In the genomic region with DNA sequence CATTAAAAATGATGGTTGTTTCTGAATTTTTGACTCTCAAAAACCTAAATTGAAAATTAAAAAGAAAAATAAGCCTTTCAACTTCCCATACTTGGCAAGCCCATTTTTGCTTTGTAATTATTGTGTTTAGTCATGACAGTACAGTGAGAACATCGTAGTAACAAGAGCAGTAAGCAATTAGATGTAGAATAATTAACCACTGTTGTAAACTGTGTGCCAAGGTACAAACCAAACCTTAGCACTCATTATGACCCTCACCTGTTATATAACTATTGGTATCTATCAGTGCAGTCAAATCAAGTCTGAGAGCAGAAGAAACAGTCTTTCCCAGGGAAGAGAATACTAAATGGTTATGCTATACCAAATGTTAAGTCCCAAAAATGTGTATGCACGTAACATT, we compare ENCODE assay signal across 34 mouse cellular contexts. TPM values are rescaled to one million over a fixed set of nuclear protein-coding genes. Genes with fewer than 3 reads are reported as not detected.
"Had no signal": no experiment of that assay in that cellular context is flagged by ENCODE, and none has a peak within 500 bp of the region (broad histone marks: within the 10 kb centered on the region; RNA-seq: fewer than 3 reads in every experiment).

No protein-coding gene starts in this region.

- DNase-seq: gastrocnemius, adult 2 months; gastrocnemius, postnatal 10 days; gastrocnemius, postnatal 25 days; heart, adult 18-20 months; heart, postnatal 10 days; heart, postnatal 4 days; kidney, adult 18-20 months; kidney, postnatal 14 days; layer of hippocampus, adult 9-11 months; layer of hippocampus, postnatal 36 days; left cerebral cortex, postnatal 4 days had no signal

- H3K9me3 ChIP-seq: heart, embryonic 10.5 days; heart, embryonic 12.5 days; hindbrain, embryonic 10.5 days; hindbrain, embryonic 12.5 days; limb, embryonic 13.5 days; limb, embryonic 15.5 days; liver, embryonic 12.5 days had no signal

- H3K36me3 ChIP-seq: heart, embryonic 10.5 days; heart, embryonic 12.5 days; hindbrain, embryonic 10.5 days; hindbrain, embryonic 12.5 days; limb, embryonic 13.5 days; limb, embryonic 15.5 days; liver, embryonic 12.5 days had no signal

- H3K27ac ChIP-seq: gastrocnemius, adult 2 months; heart, embryonic 10.5 days; hindbrain, embryonic 10.5 days; hindbrain, embryonic 12.5 days; hindbrain, embryonic 14.5 days; limb, embryonic 13.5 days; limb, embryonic 15.5 days; liver, embryonic 12.5 days; liver, embryonic 14.5 days had no signal

- H3K27me3 ChIP-seq: heart, embryonic 12.5 days; hindbrain, embryonic 12.5 days; limb, embryonic 13.5 days; limb, embryonic 15.5 days; liver, embryonic 12.5 days had no signal

- H3K4me3 ChIP-seq: gastrocnemius, adult 2 months; heart, embryonic 10.5 days; heart, embryonic 12.5 days; hindbrain, embryonic 10.5 days; hindbrain, embryonic 12.5 days; limb, embryonic 13.5 days; limb, embryonic 15.5 days; liver, embryonic 12.5 days had no signal

- H3K4me2 ChIP-seq: heart, embryonic 12.5 days; hindbrain, embryonic 12.5 days; hindbrain, embryonic 14.5 days; limb, embryonic 13.5 days; limb, embryonic 15.5 days; liver, embryonic 12.5 days had no signal

- H3K4me1 ChIP-seq: heart, embryonic 10.5 days; heart, embryonic 12.5 days; hindbrain, embryonic 10.5 days; hindbrain, embryonic 12.5 days; limb, embryonic 13.5 days; limb, embryonic 15.5 days; liver, embryonic 12.5 days had no signal

- H3K9ac ChIP-seq: heart, embryonic 12.5 days; hindbrain, embryonic 12.5 days; hindbrain, embryonic 14.5 days; limb, embryonic 13.5 days; limb, embryonic 15.5 days; liver, embryonic 12.5 days; liver, embryonic 14.5 days had no signal

- ATAC-seq: hindbrain, embryonic 16.5 days; inflammation-experienced regulatory T-cells, adult 6 months; liver, embryonic 12.5 days had no signal

RNA-seq across cellular contexts. Expression of a gene that starts 14.2 kb away (rescaled TPM):
- total RNA-seq: gastrocnemius, adult 2 months; gastrocnemius, postnatal 10 days; gastrocnemius, postnatal 25 days; gastrocnemius, postnatal 4 days; heart, adult 18-20 months; heart, adult 8-10 months; heart, postnatal 10 days; heart, postnatal 25 days; heart, postnatal 4 days; layer of hippocampus, adult 18-20 months; layer of hippocampus, adult 8-10 months; layer of hippocampus, postnatal 14 days; layer of hippocampus, postnatal 36 days; left cerebral cortex, adult 18-20 months; left cerebral cortex, adult 8-10 months; left cerebral cortex, postnatal 10 days; left cerebral cortex, postnatal 25 days; left cerebral cortex, postnatal 4 days had no signal
- polyA plus RNA-seq: frontal cortex, adult 2 months; hindbrain, embryonic 12.5 days; limb, embryonic 15.5 days had no signal

RNA-seq across cellular contexts. Expression of a gene that starts 36.5 kb away (rescaled TPM):
- total RNA-seq: granulocyte monocyte progenitor cell, adult 5-6 weeks; layer of hippocampus, adult 8-10 months; layer of hippocampus, postnatal 36 days; left cerebral cortex, adult 8-10 months; left cerebral cortex, postnatal 25 days had no signal
- polyA plus RNA-seq: inflammation-experienced regulatory T-cells, adult 6 months had no signal
